19 mouse cellular contexts compared by ENCODE assay signal in the genomic region with DNA sequence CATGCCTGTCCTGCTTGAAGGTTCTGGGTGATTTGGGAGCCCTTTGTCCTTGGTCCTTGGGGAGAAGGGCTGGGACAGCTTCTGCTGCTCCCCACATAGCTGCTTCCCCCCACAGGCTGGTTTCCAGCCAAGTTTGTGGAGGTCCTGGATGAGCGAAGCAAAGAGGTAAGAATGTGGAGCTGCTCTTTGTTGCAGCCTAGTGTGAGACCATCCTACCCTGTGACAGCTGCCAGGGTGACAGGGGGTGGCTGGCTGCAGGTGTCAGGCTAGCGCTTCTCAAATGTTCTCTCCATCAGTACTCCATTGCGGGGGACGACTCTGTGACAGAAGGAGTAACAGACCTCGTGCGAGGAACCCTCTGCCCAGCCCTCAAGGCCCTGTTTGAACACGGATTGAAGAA. TPM values are rescaled to one million over a fixed set of nuclear protein-coding genes. Genes with fewer than 3 reads are reported as not detected.
DNase-seq lines count a peak whose midpoint lies in the region; ATAC-seq lines count a peak whose summit lies in the region.
"Had no signal": no experiment of that assay in that cellular context is flagged by ENCODE, and none has a peak within 500 bp of the region (broad histone marks: within the 10 kb centered on the region; RNA-seq: fewer than 3 reads in every experiment).

No protein-coding gene starts in this region.

- no peak overlapping the region for H3K4me2 ChIP-seq in forebrain, embryonic 12.5 days
- no peak overlapping the region for H3K4me2 ChIP-seq in forebrain, embryonic 13.5 days
- H3K4me2 ChIP-seq in intestine, embryonic 14.5 days (ENCODE audit: low read length): no peak overlapping the region
- H3K4me2 ChIP-seq in intestine, embryonic 15.5 days (replicated peaks): no peak overlapping the region
- H3K4me2 ChIP-seq: embryonic facial prominence, embryonic 13.5 days; kidney, embryonic 15.5 days; midbrain, embryonic 13.5 days; neural tube, embryonic 15.5 days had no signal

- peak overlapping the region; percentile 11; the same call in 1 of the 2 replicates for H3K27ac ChIP-seq in forebrain, embryonic 12.5 days
- H3K27ac ChIP-seq in forebrain, embryonic 13.5 days: no peak overlapping the region
- no peak overlapping the region for H3K27ac ChIP-seq in intestine, embryonic 14.5 days (ENCODE audit: low read depth)
- no peak overlapping the region for H3K27ac ChIP-seq in intestine, embryonic 15.5 days
- H3K27ac ChIP-seq: embryonic facial prominence, embryonic 13.5 days; heart, embryonic 10.5 days; hindbrain, embryonic 10.5 days; kidney, embryonic 15.5 days; midbrain, embryonic 13.5 days; neural tube, embryonic 15.5 days had no signal

- H3K4me3 ChIP-seq in forebrain, embryonic 12.5 days (replicated peaks): no peak overlapping the region
- no peak overlapping the region for H3K4me3 ChIP-seq in forebrain, embryonic 13.5 days
- no peak overlapping the region for H3K4me3 ChIP-seq in intestine, embryonic 14.5 days (ENCODE audit: low read depth, low read length)
- no peak overlapping the region for H3K4me3 ChIP-seq in intestine, embryonic 15.5 days (replicated peaks)
- H3K4me3 ChIP-seq: embryonic facial prominence, embryonic 13.5 days; heart, embryonic 10.5 days; hindbrain, embryonic 10.5 days; kidney, embryonic 15.5 days; midbrain, embryonic 13.5 days; neural tube, embryonic 15.5 days had no signal

- H3K4me1 ChIP-seq in forebrain, embryonic 12.5 days: no peaks in the 10 kb centered on the region
- no peaks in the 10 kb centered on the region for H3K4me1 ChIP-seq in forebrain, embryonic 13.5 days
- no peaks in the 10 kb centered on the region for H3K4me1 ChIP-seq in intestine, embryonic 14.5 days (replicated peaks; ENCODE audit: control insufficient read depth, insufficient read depth, low read length)
- no peaks in the 10 kb centered on the region for H3K4me1 ChIP-seq in intestine, embryonic 15.5 days (replicated peaks)
- H3K4me1 ChIP-seq: embryonic facial prominence, embryonic 13.5 days; hindbrain, embryonic 10.5 days; kidney, embryonic 15.5 days; midbrain, embryonic 13.5 days; neural tube, embryonic 15.5 days had no signal

- ATAC-seq in forebrain, embryonic 12.5 days (ENCODE audit: low FRiP score): no peak
- ATAC-seq in forebrain, embryonic 13.5 days: no peak
- ATAC-seq in intestine, embryonic 14.5 days (replicated peaks; ENCODE audit: low FRiP score, low TSS enrichment, low read depth): no peak
- no peak for ATAC-seq in intestine, embryonic 15.5 days
- ATAC-seq: intestine, embryonic 16.5 days; midbrain, embryonic 13.5 days had no signal

- 84% methylated on average over 7 of the region's 7 CpGs for WGBS in forebrain, embryonic 12.5 days
- WGBS in forebrain, embryonic 13.5 days: 86% methylated on average over 7 of the region's 7 CpGs
- 79% methylated on average over 7 of the region's 7 CpGs for WGBS in intestine, embryonic 14.5 days
- 78% methylated on average over 7 of the region's 7 CpGs for WGBS in intestine, embryonic 15.5 days

- no peaks in the 10 kb centered on the region for H3K27me3 ChIP-seq in forebrain, embryonic 12.5 days
- no peaks in the 10 kb centered on the region for H3K27me3 ChIP-seq in forebrain, embryonic 13.5 days
- H3K27me3 ChIP-seq in intestine, embryonic 14.5 days (replicated peaks; ENCODE audit: control insufficient read depth, insufficient read depth, low read length): no peaks in the 10 kb centered on the region
- no peaks in the 10 kb centered on the region for H3K27me3 ChIP-seq in intestine, embryonic 15.5 days (replicated peaks)
- H3K27me3 ChIP-seq: CH12.LX; embryonic facial prominence, embryonic 13.5 days; kidney, embryonic 15.5 days; midbrain, embryonic 13.5 days; neural tube, embryonic 15.5 days had no signal

- H3K9ac ChIP-seq in forebrain, embryonic 12.5 days: no peak overlapping the region
- H3K9ac ChIP-seq in forebrain, embryonic 13.5 days: no peak overlapping the region
- no peak overlapping the region for H3K9ac ChIP-seq in intestine, embryonic 14.5 days (ENCODE audit: low read length)
- no peak overlapping the region for H3K9ac ChIP-seq in intestine, embryonic 15.5 days
- H3K9ac ChIP-seq: embryonic facial prominence, embryonic 13.5 days; kidney, embryonic 15.5 days; neural tube, embryonic 15.5 days had no signal

- DNase-seq in cerebellum, adult 11-12 months: peak; percentile 33
- DNase-seq in cerebellum, adult 8-10 months: no peak
- peak; percentile 47 for DNase-seq in intestine, embryonic 14.5 days (ENCODE audit: low spot score)
- DNase-seq in brain, adult 2 months (ENCODE audit: low read depth, low spot score): peak; percentile 69
- DNase-seq: adrenal gland, postnatal 36 days; gastrocnemius, postnatal 36 days; liver; thymus, postnatal 25 days had no signal

- peaks cover 77% of the 10 kb centered on the region for H3K36me3 ChIP-seq in forebrain, embryonic 12.5 days (replicated peaks)
- peaks cover 85% of the 10 kb centered on the region for H3K36me3 ChIP-seq in forebrain, embryonic 13.5 days (ENCODE audit: poor library complexity, severe bottlenecking)
- H3K36me3 ChIP-seq in intestine, embryonic 14.5 days (ENCODE audit: control insufficient read depth, insufficient read depth, low read length): peaks cover 43% of the 10 kb centered on the region
- peaks cover 28% of the 10 kb centered on the region; the same call in 1 of the 2 replicates for H3K36me3 ChIP-seq in intestine, embryonic 15.5 days

- no peaks in the 10 kb centered on the region for H3K9me3 ChIP-seq in forebrain, embryonic 12.5 days
- H3K9me3 ChIP-seq in forebrain, embryonic 13.5 days (replicated peaks): no peaks in the 10 kb centered on the region
- no peaks in the 10 kb centered on the region for H3K9me3 ChIP-seq in intestine, embryonic 14.5 days (ENCODE audit: control insufficient read depth, low read length)
- no peaks in the 10 kb centered on the region for H3K9me3 ChIP-seq in intestine, embryonic 15.5 days
- H3K9me3 ChIP-seq: embryonic facial prominence, embryonic 13.5 days; heart, embryonic 10.5 days; hindbrain, embryonic 10.5 days; kidney, embryonic 15.5 days; midbrain, embryonic 13.5 days; neural tube, embryonic 15.5 days had no signal

RNA-seq across cellular contexts. Expression of a gene that starts 32.5 kb away (rescaled TPM):
- 35.5 and 42.4 TPM in 2 replicates for polyA plus RNA-seq in forebrain, embryonic 12.5 days (2016; fragmentation: Nextera tagmentation; extraction: Ambion mirVana)
- polyA plus RNA-seq in forebrain, embryonic 13.5 days (2015; fragmentation: Nextera tagmentation; extraction: Ambion mirVana): 39.2 and 42.5 TPM in 2 replicates
- polyA plus RNA-seq in intestine, embryonic 14.5 days (2014; fragmentation: Nextera tagmentation; extraction: Ambion mirVana): 22.1 and 26.4 TPM in 2 replicates
- polyA plus RNA-seq in intestine, embryonic 15.5 days (2015; fragmentation: Nextera tagmentation; extraction: Ambion mirVana): 27.6 and 29.2 TPM in 2 replicates
